Mouse (Mus musculus) retina, embryonic 14.5 days (tissue): ENCODE measurements at regions not wholly inside any gene's neighbourhood (a gene's known extent, or its start where the extent isn't known, plus 50 kb on each side); places are given as distances from the start of the nearest gene placed in this dataset.

Source experiments
- DNase-seq: peaks from one replicate; pipeline ENCODE4 v3.0.0-alpha.2; 2015; ENCODE audit warnings: low spot score

DNA sequence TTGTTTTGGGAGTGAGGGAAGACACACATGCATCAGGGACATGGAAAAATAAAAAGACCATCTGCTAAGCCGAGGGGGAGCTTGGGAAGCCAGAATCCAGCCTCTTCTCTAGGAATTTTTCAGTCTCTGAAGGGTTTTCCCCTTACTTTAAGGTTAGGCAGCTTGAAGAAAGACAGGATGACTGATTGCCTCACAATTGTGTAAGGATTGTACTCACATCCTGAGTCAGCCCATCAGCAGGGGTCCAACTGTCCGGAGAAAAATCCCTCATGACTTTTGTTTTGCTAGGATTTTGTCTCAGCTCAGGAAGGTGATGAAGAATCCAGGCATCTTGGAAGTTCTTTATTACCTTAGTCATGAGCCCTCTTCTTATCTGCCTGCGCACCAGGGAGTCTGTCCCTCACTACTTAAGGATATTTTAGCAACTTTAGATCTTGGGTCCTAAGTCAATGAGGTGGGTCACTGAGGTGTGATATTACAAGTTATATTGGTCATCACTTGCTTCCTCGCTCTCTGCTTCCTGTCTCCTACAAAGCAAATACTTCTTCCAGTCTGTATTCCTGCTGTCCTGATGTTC, 65.8 kb upstream of the Bmp2k start:
- DNase-seq, result no peak

- DNase-seq, result no peak
Measured at GRCm38 (mm10) chr5:96936239-96936638, 61.2 kb upstream of the Bmp2k start.

GRCm38 (mm10) chr5:96938718-96939117, 58.8 kb upstream of the Bmp2k start:
- DNase-seq, result no peak

GRCm38 (mm10) chr5:96939273-96939672, 58.2 kb upstream of the Bmp2k start:
- no peak for DNase-seq

GRCm38 (mm10) chr5:96940170-96941086, 57.1 kb upstream of the Bmp2k start:
- DNase-seq, result no peak

DNA sequence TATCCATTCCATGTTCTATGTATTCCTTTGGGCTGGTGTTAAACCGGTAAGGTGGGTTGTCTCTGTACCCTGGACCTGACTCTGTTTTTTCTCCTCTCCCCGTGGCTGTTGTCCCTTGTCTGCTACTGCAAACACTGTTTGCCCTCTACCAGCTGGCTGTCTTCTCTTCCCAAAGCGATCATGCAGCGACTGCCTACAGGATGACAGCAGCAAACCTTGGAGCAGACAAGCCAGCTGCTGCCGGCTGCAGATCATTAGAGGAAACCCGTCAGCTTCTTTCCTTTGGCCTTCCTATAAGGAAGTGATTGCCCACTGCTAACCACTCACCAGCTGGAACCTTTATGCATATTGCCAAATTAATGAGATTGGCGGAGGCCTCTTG, 56.4 kb upstream of the Bmp2k start:
- DNase-seq, result peak; percentile 44

GRCm38 (mm10) chr5:96941518-96941917, 56.0 kb upstream of the Bmp2k start:
- no peak for DNase-seq
